Mouse (Mus musculus) bone marrow macrophage, adult 2 months (primary cell): ENCODE data around the gene Ndst2. TPM values are rescaled to one million over a fixed set of nuclear protein-coding genes. Genes with fewer than 3 reads are reported as not detected.

Experiments used
- H3K27ac ChIP-seq: 2 replicates; pipeline ENCODE4 v1.5.1; 2012; ENCODE audit warnings: low read depth, low read length; ENCODE audit not compliant: insufficient read depth
- H3K4me1 ChIP-seq: 2 replicates; pipeline ENCODE4 v1.6.1; 2012; ENCODE audit warnings: low read length; ENCODE audit not compliant: control insufficient read depth, insufficient read depth
- H3K4me3 ChIP-seq: 2 replicates; pipeline ENCODE4 v1.5.1; 2012; ENCODE audit warnings: mild to moderate bottlenecking, low read length, moderate library complexity; ENCODE audit not compliant: insufficient read depth
- CTCF ChIP-seq: IDR thresholded peaks from 2 replicates; pipeline ENCODE4 v1.5.1; 2012; ENCODE audit warnings: low read depth, mild to moderate bottlenecking, low read length, moderate library complexity
- POLR2A ChIP-seq: IDR thresholded peaks from 2 replicates; pipeline ENCODE4 v1.6.1; 2012; ENCODE audit warnings: mild to moderate bottlenecking, low read depth, low read length, borderline replicate concordance
- polyA plus RNA-seq: library from polyadenylated mRNA; stranded (reverse); fragments of >200 nt; gene quantifications from 2 replicates; pipeline ENCODE4 v1.2.4, GENCODE M21; 2012; ENCODE audit not compliant: missing spikeins, insufficient read depth, insufficient read length

Gene Ndst2
- polyA plus RNA-seq, 1 experiment: 60.1 TPM

DNA sequence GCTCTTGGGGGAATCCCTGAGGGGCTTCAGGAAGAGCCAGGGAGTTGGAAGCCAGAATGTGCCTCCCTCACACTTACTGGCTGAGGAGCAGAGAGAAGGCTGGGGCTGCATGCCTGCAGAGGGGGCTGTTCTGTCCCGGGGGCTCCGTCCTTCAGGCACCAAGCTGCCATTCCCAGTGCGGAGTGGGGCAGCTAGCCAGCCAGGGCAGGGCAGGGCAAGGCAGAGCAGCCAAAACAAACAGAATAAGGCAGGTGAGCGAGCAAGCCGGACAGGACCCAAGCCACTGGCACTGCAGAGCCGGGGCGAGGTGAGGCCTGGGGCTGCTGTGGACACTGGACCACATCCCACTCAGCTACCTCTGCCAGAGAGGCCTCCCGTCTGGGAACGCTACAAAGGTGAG lies 6.9 kb upstream of the Ndst2 start:
- H3K4me3 ChIP-seq: no peak overlapping the region
- H3K4me1 ChIP-seq: no peaks in the 10 kb centered on the region
- TF ChIP-seq POLR2A (no peak), CTCF (no peak)
- H3K27ac ChIP-seq: no peak overlapping the region

DNA sequence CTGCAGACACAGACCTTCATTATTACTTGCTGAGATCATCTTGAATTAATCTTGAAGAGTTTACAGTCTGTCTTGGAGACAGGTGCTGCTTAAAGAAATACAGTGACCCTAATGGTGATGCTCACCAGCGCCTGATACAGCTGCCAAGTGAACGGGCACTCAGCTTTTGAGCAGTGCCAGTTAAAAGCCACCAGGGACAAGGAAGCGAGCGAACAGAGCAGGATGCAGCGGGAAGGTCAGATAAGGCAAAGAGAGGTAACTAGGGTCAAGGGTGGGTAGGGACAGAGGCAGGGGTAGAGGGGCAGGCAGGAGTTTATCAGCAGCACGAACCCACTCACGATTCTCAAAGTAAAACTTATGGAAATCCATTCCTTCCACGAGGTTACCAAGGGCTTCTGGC lies 4.1 kb upstream of the Ndst2 start:
- no peak for TF ChIP-seq CTCF
- no peak for TF ChIP-seq POLR2A
- H3K27ac ChIP-seq: no peak overlapping the region
- H3K4me3 ChIP-seq: no peak overlapping the region
- peaks cover 7% of the 10 kb centered on the region for H3K4me1 ChIP-seq

- Histone ChIP-seq H3K4me1 (peaks cover 15% of the 10 kb centered on the region), H3K4me3 (no peak overlapping the region), H3K27ac (no peak overlapping the region)
- no peak for TF ChIP-seq POLR2A
- 0 out of 2 replicates have a peak, but pooled peaks have one; percentile 19 for TF ChIP-seq CTCF
Measured at GRCm38 (mm10) chr14:20737306-20737705, 2.9 kb upstream of the Ndst2 start.

DNA sequence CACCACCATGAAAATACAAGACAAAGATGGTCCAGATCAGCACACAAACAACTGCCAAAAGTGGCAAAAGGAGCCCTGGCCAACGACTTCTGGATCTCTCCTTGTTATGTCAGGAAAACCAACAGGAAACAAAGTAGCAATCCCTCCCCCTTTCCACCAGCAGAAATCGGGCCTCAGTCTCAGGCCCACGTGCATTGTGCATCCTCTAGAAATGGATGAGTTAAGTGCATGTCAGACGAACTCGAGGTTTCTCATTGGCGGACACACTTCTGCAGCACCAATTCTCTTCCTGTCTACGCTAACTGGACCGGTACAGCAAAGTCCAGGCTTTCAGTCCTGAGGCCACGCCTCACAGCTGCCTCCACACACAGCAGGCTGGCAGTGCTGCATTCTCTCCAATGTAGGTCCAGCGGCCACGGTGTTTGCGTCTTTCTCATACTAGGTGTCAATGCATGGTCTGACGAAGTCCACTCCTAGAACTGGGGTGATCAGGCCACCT lies 1.6 kb upstream of the Ndst2 start:
- Histone ChIP-seq H3K4me1 (peaks cover 23% of the 10 kb centered on the region), H3K27ac (no peak overlapping the region), H3K4me3 (no peak overlapping the region)
- TF ChIP-seq CTCF: no peak
- TF ChIP-seq POLR2A: no peak

- Histone ChIP-seq H3K27ac (peak overlapping the region; percentile 26; the same call in 1 of the 2 replicates), H3K4me1 (peaks cover 32% of the 10 kb centered on the region), H3K4me3 (no peak overlapping the region)
- TF ChIP-seq CTCF: no peak
- no peak for TF ChIP-seq POLR2A
Measured at GRCm38 (mm10) chr14:20735052-20735451, 690 bp upstream of the Ndst2 start.

GRCm38 (mm10) chr14:20733041-20733951 lies 1.1 kb downstream of the Ndst2 start:
- peak overlapping the region; percentile 92 for H3K27ac ChIP-seq
- TF ChIP-seq CTCF (no peak), POLR2A (no peak)
- H3K4me3 ChIP-seq: peak overlapping the region; percentile 86
- H3K4me1 ChIP-seq: peaks cover 35% of the 10 kb centered on the region

- H3K4me1 ChIP-seq: peaks cover 35% of the 10 kb centered on the region
- peak overlapping the region; percentile 67 for H3K27ac ChIP-seq
- TF ChIP-seq CTCF: no peak
- peak overlapping the region; percentile 13 for H3K4me3 ChIP-seq
Measured at GRCm38 (mm10) chr14:20730853-20731602, 3.3 kb downstream of the Ndst2 start.

DNA sequence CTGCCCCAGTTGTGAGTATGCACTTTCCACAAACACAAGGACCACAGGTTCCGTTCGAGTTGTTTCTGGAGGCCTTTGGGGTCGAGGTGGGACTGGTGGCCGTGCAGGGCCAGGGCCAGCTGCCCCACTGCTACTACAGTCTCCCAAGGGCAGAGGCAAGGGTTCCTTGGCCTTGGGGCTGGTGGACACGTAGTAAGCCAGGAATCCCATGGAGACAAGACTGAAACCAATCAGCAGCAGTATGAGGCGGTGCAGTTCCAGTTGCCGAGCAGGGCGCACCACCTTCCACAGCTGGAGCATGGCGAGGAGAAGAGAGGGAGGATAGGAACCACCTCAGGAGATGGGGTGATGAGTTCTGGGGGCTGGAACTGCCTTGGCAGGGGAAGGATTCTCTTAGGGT lies 4.5 kb downstream of the Ndst2 start:
- Histone ChIP-seq H3K4me1 (peaks cover 27% of the 10 kb centered on the region), H3K4me3 (no peak overlapping the region), H3K27ac (no peak overlapping the region)
- no peak for TF ChIP-seq CTCF
- no peak for TF ChIP-seq POLR2A

- TF ChIP-seq CTCF (no peak), POLR2A (no peak)
- no peak overlapping the region for H3K27ac ChIP-seq
- H3K4me3 ChIP-seq: no peak overlapping the region
- peaks cover 10% of the 10 kb centered on the region for H3K4me1 ChIP-seq
Measured at GRCm38 (mm10) chr14:20725660-20726339, 8.6 kb downstream of the Ndst2 start.
